Mouse (Mus musculus) large intestine, adult 2 months (tissue): ENCODE data around the gene Wdr81. TPM values are rescaled to one million over a fixed set of nuclear protein-coding genes. Genes with fewer than 3 reads are reported as not detected.

Experiments
- DNase-seq: peaks from one replicate; pipeline ENCODE4 v3.0.0-alpha.2; 2012; ENCODE audit warnings: low read depth, low spot score
- WGBS: fragments of 180-500 bp; shearing (Covaris S2); methylation state at CpG from one replicate; pipeline ENCODE4 v1.1.7; 2018; 5-methylcytosine and 5-hydroxymethylcytosine counted together
- polyA plus RNA-seq: library from polyadenylated mRNA; depleted of rRNA; stranded (reverse); fragments of >200 nt; gene quantifications from 2 replicates; pipeline ENCODE4 v1.2.3, GENCODE M21; 2012

The Wdr81 gene
- polyA plus RNA-seq, 1 experiment, result 9.4 TPM

- 92% methylated on average over 3 of the region's 3 CpGs for WGBS
- no peak for DNase-seq
These were observed 14.6 kb downstream of the Wdr81 start for GRCm38 (mm10) chr11:75439951-75440350.

DNA sequence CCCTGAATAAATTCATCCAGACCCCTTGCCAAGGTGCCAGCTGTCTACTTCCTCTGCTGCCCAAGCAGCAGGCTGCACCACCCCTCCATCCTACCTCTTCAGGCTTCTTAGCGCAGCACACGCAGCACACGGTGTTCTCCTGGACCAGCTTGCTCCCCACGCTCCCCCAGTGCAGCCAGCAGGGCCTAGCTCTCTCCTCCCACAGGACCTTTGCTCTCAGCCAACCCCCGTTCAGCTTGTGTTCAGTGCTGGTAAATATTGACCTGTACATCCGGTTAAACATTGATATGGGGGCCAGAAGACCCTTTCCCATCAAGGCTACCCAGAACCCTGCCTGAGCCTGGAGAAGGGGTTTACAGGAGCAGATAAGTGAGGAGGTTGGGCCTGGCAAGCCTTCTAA lies 15.2 kb downstream of the Wdr81 start, which contains the start of gene Serpinf2:
Gene Serpinf2 (minus strand): TSS at position 229 of the 400 bp plus-strand sequence.
- 46% methylated on average over 6 of the region's 6 CpGs for WGBS
- no peak for DNase-seq

DNA sequence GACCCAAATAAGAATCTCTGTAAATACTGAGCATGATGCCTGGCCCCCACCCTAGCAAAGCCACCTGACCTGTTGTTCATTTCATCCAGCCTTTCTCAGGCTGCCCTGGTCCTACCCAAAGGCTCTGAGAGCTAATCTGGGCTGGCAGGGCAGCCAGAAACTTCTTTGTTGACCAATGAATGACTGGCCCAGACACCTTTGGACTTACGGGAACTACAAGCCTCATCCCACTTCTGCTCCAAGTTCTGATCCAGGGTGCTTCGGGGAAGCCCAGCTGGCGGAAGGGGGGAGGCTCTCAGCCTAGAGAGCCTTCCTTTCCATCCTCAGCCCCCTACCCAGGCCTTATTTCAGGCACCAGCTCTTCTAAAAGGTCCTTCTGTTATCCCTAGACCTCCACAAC lies 15.7 kb downstream of the Wdr81 start:
- no peak for DNase-seq
- WGBS, result 77% methylated on average over 3 of the region's 3 CpGs

DNA sequence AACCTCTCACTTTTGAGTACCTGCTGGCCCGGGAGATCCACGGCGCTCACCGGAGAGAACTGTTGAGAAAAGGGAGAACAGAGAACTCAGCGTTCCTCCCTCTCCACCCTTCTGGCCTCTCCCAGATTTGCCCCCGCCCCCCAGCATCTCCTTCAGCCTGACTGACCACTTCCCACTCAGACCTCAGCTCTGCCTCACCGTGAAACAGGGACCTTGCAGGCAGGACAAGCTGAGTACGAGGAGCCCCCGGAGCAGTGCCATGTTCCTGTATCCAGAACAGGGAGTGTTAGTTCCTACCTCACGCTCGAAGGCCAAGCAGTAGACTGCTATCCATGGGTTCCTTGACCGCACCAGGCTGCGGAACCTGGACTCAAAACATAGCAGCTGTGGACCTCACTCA lies 16.3 kb downstream of the Wdr81 start:
- no peak for DNase-seq
- WGBS, result 76% methylated on average over 13 of the region's 13 CpGs

- no peak for DNase-seq
- WGBS, result 85% methylated on average over 5 of the region's 5 CpGs
These were observed 20.4 kb downstream of the Wdr81 start for GRCm38 (mm10) chr11:75434138-75434537.

- WGBS, result 59% methylated on average over 11 of the region's 11 CpGs
- DNase-seq, result no peak
These were observed 23.2 kb downstream of the Wdr81 start for GRCm38 (mm10) chr11:75431307-75431706.

GRCm38 (mm10) chr11:75429019-75429705 lies 25.4 kb downstream of the Wdr81 start:
- WGBS, result 60% methylated on average over 9 of the region's 9 CpGs
- DNase-seq, result no peak

DNA sequence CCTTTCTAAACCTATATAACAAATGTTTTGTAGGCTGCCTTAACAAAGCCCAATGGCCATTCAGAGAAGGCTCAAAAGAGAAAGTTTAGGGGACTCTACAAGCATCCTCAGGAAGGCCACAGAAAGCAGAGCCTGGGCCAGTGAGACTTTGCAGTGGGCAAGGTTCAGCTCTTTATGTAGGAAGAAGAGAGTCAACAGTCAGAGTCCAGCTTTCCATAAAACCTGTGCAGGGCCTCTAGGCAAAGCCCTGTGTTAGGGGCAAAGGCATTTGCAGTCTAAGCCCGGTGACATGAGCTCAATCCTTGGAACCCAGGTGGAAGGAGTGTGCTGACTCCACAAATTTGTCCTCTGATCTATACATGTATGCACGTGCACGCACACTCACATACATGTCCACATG lies 30.1 kb downstream of the Wdr81 start:
- DNase-seq, result no peak
- 62% methylated on average over 3 of the region's 3 CpGs for WGBS

DNA sequence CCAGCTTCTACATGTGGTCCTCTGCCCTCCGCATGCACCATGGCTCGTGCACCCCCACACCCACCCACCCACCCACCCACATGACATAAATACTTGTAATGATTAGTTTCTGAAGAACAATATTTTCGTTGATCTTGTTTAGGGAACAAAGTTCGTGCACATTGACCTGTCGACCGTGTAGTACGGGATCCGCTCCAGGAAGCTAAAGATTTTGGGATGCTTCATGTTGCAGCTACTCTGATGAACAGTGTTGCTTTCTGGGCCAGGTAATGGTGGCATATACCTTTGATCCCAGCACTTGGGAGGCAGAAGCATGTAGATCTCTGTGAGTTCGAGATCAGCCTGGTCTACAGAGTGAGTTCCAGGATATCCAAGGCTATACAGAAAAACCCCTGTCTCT lies 30.5 kb downstream of the Wdr81 start:
- 73% methylated on average over 9 of the region's 9 CpGs for WGBS
- DNase-seq, result no peak

GRCm38 (mm10) chr11:75423091-75423490 lies 31.4 kb downstream of the Wdr81 start:
- DNase-seq, result no peak
- WGBS, result 79% methylated on average over 3 of the region's 3 CpGs

DNA sequence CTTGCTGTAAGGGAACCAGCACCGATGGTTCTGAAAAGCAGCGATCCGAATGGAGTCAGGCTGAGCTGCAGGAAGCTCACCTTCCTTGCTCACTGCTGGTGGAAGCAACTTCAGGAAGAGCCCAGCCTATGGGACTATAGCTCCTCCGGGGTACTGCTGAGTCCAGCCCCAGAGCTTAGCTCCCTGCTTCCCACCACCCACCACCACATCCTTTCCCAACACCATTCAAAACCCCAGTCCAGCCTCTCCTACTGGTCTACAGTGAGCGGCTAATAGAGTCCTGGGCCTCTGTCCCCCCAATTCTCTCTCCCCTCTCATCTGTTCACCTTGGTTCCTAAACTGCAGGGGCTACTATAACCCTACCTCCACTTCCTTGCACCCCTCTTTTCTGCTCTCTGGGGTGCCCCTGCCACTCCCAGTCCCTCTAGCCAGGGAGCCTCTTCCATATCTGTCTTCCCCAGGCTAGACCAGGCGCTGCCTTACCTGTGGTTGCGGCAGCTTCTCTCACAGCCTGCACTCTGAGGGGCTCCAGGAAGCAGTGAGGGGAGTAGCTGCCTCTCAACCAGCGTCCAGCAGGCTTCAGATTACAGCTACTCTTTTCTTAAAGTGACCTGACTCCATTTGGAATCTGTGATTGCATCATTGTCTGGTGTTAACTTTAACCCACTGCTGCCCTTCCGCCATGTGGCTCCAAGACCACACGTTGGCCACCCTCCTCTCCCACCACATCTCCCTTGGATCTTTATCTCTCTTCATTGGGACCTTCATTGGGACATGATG lies 32.3 kb downstream of the Wdr81 start, which contains the start of gene Serpinf1:
Gene Serpinf1 (minus strand): TSS at position 689 of the 780 bp plus-strand sequence.
- no peak for DNase-seq
- 53% methylated on average over 10 of the region's 10 CpGs for WGBS

GRCm38 (mm10) chr11:75421375-75422012 lies 33.0 kb downstream of the Wdr81 start:
- 59% methylated on average over 6 of the region's 6 CpGs for WGBS
- no peak for DNase-seq

DNA sequence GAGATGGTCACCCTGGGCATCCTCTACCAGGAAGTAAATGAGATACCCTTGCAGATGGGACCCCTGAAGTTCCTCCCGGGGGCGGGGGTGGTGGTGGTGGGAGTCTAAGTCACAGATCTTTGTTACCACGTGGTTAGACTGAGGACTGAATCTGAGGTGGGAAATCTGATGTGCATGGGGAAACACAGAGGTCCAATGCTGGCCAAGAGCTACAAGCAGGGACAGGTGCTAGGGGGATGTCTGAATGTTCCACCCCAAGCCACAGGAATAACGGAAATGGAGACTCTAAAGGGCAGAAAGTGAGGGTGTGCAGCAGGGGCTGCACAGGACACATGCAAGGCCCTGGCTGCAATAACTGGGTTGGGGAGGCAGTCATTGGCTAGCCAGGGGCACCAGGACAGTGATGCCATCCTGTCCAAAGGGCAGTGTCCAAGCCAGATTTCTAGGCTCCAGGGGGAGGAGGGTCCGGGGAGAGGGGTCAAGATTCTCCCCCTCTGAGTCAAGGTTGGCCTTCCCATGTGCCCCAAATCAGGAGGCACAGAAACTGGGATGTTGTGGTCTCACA lies 33.6 kb downstream of the Wdr81 start:
- no peak for DNase-seq
- 62% methylated on average over 5 of the region's 5 CpGs for WGBS

DNA sequence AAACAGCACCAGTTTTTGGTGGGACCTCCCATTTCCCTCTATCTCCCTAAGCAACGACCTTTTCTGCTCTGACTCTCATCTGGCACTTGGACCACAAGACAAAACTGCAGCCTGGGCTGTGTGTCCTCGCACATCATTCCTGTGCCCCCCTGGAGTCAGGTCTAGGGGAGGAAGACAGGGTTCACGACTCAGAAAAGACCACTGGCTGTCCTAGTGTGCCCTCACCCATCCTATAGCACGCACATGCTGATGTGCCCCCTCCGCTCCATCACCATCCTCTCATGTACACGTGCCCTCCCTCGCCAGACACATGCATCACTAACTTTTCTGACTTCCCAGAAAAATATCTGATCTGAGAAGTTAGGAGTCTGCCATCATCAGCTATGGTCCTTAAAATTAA lies 34.5 kb downstream of the Wdr81 start:
- no peak for DNase-seq
- 79% methylated on average over 7 of the region's 7 CpGs for WGBS

DNA sequence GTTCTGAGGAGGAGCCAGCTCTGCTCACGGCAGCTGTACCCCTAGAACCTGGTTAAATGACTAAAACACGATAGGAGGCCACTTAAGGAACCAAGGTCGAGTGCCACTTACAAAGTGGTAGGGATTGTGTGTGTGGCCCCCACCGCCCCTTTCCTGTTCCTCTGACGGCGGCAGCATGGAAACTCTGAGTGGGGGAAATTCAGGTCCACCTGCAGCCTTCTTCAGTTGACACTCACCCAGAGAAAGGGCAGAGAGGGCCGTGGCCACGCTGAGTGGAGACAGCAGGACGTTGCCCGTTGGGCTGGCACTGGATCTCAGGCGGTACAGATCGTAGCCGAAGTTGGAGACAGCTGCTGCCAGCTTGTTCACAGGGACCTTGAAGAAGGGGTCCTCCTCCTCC lies 38.5 kb downstream of the Wdr81 start:
- DNase-seq, result no peak
- WGBS, result 72% methylated on average over 13 of the region's 13 CpGs

DNA sequence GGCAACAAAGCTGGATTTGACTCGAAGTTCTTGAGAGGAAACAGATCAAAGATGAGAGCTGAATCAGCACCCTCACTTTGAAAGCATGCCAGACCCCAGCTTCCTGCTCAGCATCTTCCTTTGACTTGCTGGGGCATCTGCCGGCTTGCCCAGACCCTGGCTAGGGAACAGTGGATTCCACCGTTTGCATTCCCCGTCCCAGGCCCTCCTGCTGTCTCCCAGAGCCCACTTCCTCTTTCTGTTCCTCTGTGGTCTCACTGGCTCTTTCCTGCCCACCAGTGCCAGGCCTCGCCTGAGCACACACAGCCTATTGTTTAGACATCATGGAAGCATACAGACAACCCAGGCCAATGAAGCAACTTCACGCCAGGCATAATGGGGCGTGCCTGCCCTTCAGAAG lies 39.4 kb downstream of the Wdr81 start:
- DNase-seq, result no peak

DNA sequence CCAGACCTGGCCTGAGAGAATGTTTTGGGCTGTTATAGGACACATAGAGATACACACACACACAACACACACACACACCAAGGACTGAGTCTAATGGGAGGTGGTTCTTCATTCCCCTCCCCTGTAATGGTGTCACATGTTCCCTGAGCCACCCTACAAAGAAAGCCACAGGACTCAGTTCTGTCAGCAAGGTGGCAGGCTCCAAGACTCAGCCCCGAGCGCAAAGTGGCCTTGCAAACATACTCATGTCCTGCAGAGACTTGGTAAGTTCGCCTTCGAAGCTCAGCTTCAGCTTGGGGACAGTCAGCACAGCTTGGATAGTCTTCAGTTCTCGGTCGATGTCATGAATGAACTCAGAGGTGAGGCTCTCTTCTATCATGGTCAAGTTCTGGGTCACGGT lies 43.9 kb downstream of the Wdr81 start:
- 89% methylated on average over 7 of the region's 7 CpGs for WGBS
- DNase-seq, result no peak

More for the DNA sequence above, 39.4 kb downstream of the Wdr81 start:
- 36% methylated on average over 7 of the region's 7 CpGs for WGBS

- no peak for DNase-seq
- 55% methylated on average over 17 of the region's 17 CpGs for WGBS
These were observed 44.6 kb downstream of the Wdr81 start for GRCm38 (mm10) chr11:75409679-75410575.

DNA sequence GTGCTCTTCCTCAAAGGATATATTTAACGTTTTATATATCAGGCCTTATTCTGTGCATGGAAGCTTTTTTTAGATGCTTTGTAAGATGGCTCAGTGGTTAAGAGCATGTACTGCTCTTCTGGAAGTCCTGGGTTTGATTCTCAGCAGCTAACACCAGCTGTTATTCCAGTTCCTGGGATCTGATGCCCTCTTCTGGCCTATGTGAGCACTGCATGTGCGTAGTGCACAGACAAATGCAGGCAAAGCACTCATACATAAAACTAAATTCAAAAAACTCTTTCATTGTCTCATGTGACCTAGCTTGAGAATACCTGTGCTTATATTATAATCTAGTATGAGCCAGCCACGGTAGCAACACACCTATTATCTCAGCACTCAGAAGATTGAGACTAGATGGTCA lies 47.7 kb downstream of the Wdr81 start:
- 60% methylated on average over 3 of the region's 3 CpGs for WGBS
- peak; percentile 7 for DNase-seq
